Mouse (Mus musculus): Measurements from ENCODE around the gene Gadd45a.
"Not testable (repeated sequence)": the region's sequence is repeated elsewhere in the genome, so short reads cannot be mapped to it uniquely, and the experiment has no call there.

Gene Gadd45a

DNA sequence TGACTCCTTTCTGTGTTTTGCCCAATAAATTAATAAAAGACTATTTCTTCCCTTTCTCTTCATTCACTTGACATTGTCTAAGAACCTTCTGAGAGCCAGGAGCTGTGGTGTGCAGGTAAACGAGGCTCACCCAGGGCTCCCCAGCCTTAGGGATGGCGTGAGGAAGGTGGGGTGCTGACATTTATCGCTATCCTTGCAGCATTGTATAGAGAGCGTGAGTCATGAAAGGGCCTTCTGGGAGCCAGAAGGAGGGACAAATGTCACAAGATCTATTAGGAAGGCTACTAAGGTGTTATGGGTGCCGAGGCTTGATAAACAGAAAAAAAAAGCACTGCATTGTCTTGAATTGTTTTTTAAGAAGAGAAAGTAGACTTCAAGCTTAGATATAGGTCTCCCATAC lies 15.9 kb downstream of the Gadd45a start:
- no peak for DNase-seq (ENCODE audit: extremely low spot score, low spot score)

DNA sequence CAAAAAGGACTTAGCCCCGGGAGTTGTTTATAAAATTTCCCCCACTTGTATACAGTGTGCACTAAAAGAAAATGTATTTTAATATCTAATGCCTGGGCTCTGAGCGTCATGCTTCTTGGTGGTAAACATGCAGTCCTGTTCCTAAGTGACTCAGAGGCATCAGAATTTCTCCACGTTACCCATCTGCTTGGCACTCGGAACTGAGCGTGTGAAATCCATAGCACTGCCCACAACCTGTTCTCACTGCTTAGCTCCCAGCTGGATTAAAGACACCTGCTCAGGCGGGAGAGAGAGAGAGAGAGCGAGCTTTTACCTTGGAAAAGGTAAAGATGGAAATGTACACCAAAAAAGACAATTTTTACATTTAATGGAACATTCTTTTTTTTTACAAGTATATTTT lies 18.3 kb downstream of the Gadd45a start:
- not testable (repeated sequence) for DNase-seq (ENCODE audit: extremely low spot score, low spot score)

DNA sequence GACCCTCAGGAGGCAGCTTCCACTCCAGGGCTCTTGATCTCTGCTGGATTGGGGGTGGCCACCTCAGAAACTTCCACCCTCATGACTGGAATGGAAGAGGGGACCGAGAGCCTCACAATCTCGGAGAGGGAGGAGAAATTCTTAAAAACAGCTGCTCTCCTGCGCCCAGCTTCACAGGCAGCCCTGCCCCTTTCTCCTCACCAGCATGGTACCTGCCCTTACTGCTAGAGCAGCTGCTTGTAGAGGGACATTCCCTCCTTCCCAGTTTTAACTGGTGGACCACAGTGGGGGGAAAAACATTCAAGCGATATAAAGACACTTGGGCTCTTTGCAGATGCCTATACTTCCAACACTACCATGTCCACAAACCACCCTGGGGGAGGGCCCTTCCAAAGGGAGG lies 18.9 kb downstream of the Gadd45a start:
- DNase-seq (ENCODE audit: extremely low spot score, low spot score) = no peak

DNA sequence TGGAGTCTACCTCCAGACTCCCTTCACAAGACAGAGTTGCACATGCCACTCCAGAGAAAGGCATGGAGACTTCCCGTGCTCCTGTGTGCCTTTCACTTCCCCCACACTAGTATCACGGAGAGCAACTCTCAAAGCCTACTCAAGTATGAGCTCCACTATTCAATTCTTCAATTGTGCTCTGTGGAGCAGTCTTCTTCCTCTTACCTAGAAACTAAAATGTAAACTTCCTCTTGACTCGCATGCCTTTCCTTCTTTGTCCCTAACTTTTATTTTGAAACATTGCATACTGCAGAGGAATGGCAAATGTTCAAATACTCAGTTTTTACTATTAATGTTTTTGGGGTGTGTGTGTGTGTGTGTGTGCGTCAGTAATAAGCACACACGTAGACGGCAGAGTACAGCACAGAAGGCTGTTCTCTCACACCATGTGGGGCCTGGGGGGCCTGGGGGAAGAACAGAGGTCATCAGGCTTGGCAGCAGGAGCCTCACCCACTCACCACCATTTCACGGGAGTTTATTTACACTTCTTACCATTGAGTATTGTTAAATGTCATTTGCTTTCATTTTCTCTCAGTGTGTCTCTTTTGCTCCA lies 20.6 kb downstream of the Gadd45a start:
- no peak for DNase-seq (ENCODE audit: extremely low spot score, low spot score)

DNA sequence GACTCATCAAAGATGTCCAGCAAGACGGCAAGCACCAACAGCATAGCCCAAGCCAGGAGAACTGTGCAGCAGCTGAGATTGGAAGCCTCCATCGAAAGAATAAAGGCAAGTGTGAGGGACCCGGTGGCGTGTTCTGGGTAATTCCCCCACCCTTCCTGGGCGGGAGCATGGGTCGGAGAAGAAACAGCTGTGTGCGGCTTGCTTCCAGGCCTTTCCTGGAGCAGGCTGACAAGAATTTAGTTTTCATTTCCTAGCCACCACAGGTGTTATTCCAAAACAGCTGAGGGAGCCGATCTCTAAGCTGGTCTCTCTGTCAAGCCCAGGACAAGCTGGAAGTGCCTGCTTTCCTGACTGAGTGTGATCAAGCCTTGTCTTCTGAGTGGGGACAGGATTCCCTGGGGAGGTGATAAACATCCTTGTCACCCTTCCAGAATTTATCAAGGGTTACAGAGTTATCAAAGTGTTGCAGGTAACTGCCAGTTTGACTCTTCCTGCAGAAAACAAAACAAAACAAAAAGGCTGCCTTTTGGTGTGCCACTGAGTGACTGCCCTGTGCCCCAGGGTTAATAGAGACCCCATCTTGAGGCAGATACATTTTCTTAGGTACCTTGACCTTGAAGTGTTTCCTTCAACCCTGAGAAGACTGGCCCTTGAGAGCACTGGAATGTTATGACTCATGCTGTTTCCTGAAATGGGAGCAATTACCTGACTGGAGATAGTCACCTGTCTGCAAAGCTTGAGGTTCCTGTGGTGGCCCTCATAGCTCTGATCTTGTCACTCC lies 21.3 kb downstream of the Gadd45a start:
- DNase-seq (ENCODE audit: extremely low spot score, low spot score) = no peak

GRCm38 (mm10) chr6:67014679-67015075 lies 22.6 kb downstream of the Gadd45a start:
- no peak for DNase-seq (ENCODE audit: extremely low spot score, low spot score)

DNA sequence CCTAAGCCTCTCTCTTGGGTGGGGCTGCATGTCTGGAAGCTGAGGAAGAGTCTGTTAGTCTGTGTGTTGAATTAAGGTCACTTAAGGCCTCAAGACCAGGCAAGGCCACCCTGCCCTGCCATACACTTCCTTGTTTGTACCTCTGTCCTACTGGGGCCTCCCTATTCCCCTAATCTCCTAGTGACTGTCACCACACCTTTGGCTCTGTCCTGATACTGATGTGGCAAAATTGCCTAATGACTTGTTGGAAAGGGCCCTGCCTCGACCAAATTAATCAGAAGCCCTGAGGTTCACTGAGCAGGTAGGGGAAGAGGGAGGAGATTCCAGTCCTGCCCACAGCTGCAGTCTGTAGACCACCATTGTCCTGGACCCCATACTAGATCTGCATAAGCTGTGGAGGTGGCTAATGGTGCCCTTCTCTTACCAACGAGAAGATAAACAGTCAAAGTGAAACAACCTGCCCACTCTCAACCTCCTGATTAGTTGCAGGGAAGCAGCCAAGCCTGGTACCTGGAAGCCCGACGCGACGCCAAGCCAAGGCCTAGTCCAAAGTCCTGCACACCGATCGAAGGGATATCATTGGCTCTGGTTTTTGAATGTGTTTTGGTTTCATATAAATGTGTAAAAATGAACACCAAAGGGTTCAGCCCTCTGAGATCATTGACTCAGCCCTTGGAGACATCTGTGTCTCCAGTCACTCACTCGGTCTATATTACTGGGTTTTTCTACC lies 23.1 kb downstream of the Gadd45a start:
- no peak for DNase-seq (ENCODE audit: extremely low spot score, low spot score)

DNA sequence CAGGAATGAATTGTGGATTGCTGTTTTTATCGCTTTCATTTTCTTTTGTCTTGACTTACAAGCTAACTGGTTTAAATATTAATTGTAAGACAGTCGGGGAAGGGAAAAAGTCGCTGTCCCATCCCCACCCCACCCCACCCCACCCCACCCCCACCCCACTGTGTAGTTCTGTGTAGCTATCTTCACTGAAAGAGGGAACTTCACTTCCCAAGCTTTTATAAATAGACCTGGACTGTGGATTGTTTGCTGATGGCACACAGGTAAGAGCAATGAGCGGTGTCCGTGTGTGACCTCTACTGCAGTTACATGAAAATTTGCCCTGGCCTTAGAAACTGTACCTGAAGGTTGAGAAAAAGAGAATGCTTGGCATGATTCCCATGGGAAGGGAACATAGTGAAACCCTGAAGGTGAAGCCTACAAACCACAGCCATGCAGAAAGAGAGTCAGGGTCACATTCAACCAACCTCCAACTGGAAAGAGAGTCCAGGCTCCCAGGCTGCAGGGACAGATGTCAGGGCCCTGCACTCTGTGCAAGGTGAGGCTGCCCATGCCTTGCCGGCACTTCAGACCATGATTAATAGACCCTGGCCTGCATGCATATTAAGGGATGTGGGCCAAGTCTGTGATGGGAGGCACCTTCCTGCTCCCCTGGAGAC lies 23.8 kb downstream of the Gadd45a start:
- DNase-seq (ENCODE audit: extremely low spot score, low spot score) = no peak

GRCm38 (mm10) chr6:67011217-67011518 lies 26.1 kb downstream of the Gadd45a start:
- no peak for DNase-seq (ENCODE audit: extremely low spot score, low spot score)

DNA sequence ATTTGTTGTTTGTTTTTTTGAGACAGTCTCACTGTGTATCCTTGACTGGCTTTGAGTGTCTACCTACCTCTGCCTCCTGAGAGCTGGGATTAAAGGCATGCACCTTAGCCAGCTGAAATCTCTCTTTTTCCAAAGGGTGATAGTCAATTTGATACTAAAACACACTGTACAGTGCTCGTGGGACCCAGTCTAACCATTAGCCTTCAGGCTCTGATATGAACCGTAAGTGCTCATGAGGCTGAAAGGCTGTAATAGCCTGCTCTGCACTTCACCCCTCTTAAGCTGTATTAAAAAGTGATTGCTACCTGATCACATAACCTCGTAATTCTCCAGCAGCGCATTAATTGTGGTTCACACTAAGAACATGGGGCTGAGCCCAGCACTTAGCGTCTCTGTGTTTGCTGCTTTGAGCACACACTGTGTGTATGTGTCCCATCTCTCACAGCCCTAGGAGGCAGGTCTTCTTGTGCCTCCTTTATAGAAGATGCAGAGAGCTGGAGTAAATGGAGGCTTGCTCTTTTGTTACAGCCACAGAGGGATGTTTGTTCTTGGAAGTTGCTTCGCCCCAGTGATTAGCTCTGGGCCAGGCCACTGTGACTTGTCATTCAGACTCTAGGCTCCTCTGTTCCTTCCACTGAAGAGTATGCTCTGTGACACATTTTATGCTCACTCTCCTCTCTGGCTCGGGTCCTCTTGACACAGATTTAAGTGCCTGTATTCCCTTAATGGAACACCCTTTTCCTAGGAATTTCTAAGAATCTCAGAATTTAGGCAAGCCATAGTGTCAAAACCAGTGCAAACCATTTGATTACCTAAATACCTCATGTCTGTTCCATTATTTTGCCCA lies 26.7 kb downstream of the Gadd45a start:
- DNase-seq (ENCODE audit: extremely low spot score, low spot score) = no peak

DNA sequence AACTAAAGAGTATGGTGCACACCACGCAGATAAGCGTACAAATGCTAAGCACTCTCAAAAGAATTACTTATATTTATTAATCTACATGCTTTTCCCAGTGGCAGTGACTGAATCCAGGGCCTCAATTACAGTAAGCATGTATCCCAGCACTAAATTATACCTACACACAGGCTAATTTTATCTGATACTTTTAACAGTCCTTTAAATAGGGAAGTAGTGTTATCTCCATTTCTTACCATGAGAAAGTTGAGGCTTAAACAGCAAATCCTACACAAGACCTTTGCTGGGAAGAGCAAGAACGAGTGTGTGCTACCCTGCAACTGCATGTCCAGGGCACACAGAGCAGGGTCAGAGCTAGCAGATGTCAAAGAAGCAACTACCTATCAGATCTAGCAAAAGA lies 27.4 kb downstream of the Gadd45a start:
- no peak for DNase-seq (ENCODE audit: extremely low spot score, low spot score)

DNA sequence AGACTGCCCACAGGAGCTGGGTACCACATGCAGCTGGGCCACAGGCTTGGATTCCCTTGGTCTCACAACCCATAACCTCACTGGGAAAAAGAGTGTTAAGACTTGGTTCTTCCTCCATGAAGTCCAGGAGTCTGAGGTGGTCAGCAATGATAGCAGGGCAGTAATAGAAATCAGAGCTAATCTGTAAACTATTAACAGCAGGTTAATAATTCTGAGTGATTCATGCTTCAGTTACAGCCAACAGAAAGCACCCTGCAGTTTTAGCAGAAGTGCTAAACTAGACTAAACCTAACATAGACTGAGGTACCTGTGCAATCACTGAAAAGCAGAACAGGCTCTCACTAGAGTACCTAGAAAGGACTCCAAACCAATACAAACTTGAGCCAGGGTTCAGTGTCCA lies 37.5 kb downstream of the Gadd45a start:
- DNase-seq (ENCODE audit: extremely low spot score, low spot score) = no peak

DNA sequence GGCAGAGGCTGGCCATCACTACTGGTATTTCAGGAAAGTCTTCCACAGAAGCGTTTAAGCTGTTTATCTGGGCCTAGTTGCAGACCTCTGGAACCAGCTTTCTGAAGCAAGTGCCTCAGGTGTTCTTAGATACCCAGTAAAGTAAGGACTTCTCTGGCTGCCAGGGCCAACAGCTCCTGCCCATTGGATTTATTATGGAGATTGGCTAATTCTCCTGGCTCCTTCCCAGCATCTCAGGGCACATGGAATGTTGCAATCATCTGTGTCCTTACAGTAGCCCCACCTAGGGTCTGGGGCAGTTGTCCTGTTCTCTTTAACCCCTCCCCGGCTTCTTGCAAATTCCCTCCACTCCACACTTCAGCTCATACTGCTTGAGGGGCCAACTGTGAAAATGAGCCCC lies 38.6 kb downstream of the Gadd45a start:
- DNase-seq (ENCODE audit: extremely low spot score, low spot score) = no peak

DNA sequence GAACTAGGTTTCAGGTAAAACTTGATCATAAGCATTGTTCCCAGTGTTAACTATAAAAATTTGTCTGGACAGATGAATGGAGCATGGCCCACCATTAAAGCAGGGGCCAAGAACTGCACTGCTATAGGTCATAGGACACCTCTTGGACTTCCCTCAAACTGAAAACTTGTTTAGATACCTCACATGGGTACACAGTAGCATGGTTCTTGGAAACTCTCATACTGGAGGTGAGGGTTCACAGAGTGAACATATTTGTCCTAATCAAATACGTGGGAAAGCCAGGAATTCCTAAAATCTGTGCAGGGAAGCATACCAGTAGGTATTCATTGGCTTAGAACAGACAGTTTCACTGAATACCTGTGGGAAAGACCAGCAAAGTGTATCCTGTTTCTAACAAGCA lies 41.0 kb downstream of the Gadd45a start:
- DNase-seq (ENCODE audit: extremely low spot score, low spot score) = no peak

GRCm38 (mm10) chr6:66995825-66996224 lies 41.4 kb downstream of the Gadd45a start:
- DNase-seq (ENCODE audit: extremely low spot score, low spot score) = no peak

DNA sequence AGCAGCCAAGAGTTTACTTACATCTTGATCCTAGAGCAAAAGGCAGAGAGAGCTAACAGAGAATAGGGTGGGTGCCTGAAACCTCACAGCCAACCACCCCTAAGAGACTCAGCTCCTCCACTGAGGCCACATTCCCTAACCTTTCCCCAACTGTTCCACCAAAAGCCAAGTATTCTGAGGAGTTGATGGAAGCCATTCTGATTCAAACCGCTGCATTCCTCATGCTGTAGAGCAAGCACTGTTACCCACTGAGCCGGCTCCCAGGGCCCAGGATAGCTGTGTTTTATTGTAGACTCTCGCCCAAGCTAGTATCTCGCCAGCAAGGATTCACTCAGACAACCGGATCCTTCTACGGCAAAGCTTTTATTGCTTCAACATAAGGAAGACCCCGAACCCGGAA lies 42.3 kb downstream of the Gadd45a start:
- no peak for DNase-seq (ENCODE audit: extremely low spot score, low spot score)

DNA sequence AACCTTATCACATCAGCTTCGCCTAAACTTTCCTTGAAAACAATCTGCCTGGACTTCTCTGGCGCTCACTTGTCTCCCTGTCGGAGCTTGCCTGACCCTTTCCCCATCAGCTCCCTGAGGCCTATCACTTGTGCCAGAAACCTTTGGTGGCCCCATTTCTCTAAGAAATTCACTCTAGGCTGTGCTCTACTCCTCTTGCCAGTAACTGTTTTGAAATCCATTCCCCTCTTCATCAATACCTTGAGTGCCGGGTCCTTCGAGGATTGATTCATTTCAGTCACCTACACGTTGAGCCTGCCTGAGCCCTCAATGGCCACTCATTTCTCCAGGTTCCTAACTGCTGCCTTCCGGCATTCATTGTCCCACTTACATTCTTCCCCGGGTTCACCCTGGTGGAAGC lies 44.5 kb downstream of the Gadd45a start:
- no peak for DNase-seq (ENCODE audit: extremely low spot score, low spot score)

- no peak for DNase-seq (ENCODE audit: extremely low spot score, low spot score)
These were observed 45.0 kb downstream of the Gadd45a start for GRCm38 (mm10) chr6:66992232-66992631.

GRCm38 (mm10) chr6:66989518-66989917 lies 47.7 kb downstream of the Gadd45a start:
- DNase-seq (ENCODE audit: extremely low spot score, low spot score) = no peak

- no peak for DNase-seq (ENCODE audit: extremely low spot score, low spot score)
These were observed 48.2 kb downstream of the Gadd45a start for GRCm38 (mm10) chr6:66989037-66989436.

GRCm38 (mm10) chr6:66988363-66988762 lies 48.9 kb downstream of the Gadd45a start:
- DNase-seq (ENCODE audit: extremely low spot score, low spot score) = no peak
